Mouse (Mus musculus) forebrain, embryonic 14.5 days (tissue): ENCODE data around the gene Hacd1. TPM values are rescaled to one million over a fixed set of nuclear protein-coding genes. Genes with fewer than 3 reads are reported as not detected.
"Not testable (repeated sequence)": the region's sequence is repeated elsewhere in the genome, so short reads cannot be mapped to it uniquely, and the experiment has no call there.

Experiments used
- ATAC-seq: fragments of 200-750 bp; cut with Nextera tagmentation; 2 replicates; pipeline ENCODE4 v1.8.0; 2017; ENCODE audit warnings: mild to moderate bottlenecking, moderate library complexity
- DNase-seq: peaks from one replicate; pipeline ENCODE4 v3.0.0-alpha.2; 2015; ENCODE audit warnings: low spot score
- H3K27ac ChIP-seq: fragments of 300-500 bp; sonication (generic); 2 replicates; pipeline ENCODE4 v1.5.1; 2014; ENCODE audit warnings: low read depth, mild to moderate bottlenecking, control low read depth, low read length, moderate library complexity
- H3K27me3 ChIP-seq: fragments of 300-500 bp; sonication (generic); replicated peaks from 2 replicates; pipeline ENCODE4 v1.6.1; 2014; ENCODE audit warnings: low read length, control low read depth, mixed read lengths; ENCODE audit not compliant: control insufficient read depth, insufficient read depth
- H3K36me3 ChIP-seq: fragments of 300-500 bp; sonication (generic); 2 replicates; pipeline ENCODE4 v1.6.1; 2014; ENCODE audit warnings: low read length, control low read depth; ENCODE audit not compliant: control insufficient read depth, insufficient read depth
- H3K4me1 ChIP-seq: fragments of 300-500 bp; sonication (generic); 2 replicates; pipeline ENCODE4 v1.6.1; 2014; ENCODE audit warnings: antibody characterized with exemption, low read length, control low read depth; ENCODE audit not compliant: control insufficient read depth, insufficient read depth
- H3K4me2 ChIP-seq: fragments of 300-500 bp; sonication (generic); 2 replicates; pipeline ENCODE4 v1.6.1; 2014; ENCODE audit warnings: mild to moderate bottlenecking, control low read depth, low read length
- H3K4me3 ChIP-seq: fragments of 300-500 bp; sonication (generic); 2 replicates; pipeline ENCODE4 v1.5.1; 2014; ENCODE audit warnings: low read depth, low read length, control low read depth
- H3K9ac ChIP-seq: fragments of 300-500 bp; sonication (generic); 2 replicates; pipeline ENCODE4 v1.6.1; 2014; ENCODE audit warnings: mild to moderate bottlenecking, low read length, control low read depth, moderate library complexity
- H3K9me3 ChIP-seq: fragments of 300-500 bp; sonication (generic); replicated peaks from 2 replicates; pipeline ENCODE4 v1.6.1; 2016; ENCODE audit warnings: low read length, control low read depth, mixed read lengths; ENCODE audit not compliant: control insufficient read depth
- WGBS: fragments of 180-500 bp; shearing (Covaris S2); extraction: QIAGEN DNeasy Blood & Tissue Kit; methylation state at CpG from one replicate; pipeline ENCODE4 v1.1.7; 2014; 5-methylcytosine and 5-hydroxymethylcytosine counted together
- polyA plus RNA-seq: library from polyadenylated mRNA; unstranded; fragments of >200 nt; fragmentation: Nextera tagmentation; extraction: Ambion mirVana; gene quantifications from 2 replicates; pipeline ENCODE4 v1.2.1, GENCODE M21; 2014

The Hacd1 gene
- 69.4 and 69.7 TPM in 2 replicates for polyA plus RNA-seq

DNA sequence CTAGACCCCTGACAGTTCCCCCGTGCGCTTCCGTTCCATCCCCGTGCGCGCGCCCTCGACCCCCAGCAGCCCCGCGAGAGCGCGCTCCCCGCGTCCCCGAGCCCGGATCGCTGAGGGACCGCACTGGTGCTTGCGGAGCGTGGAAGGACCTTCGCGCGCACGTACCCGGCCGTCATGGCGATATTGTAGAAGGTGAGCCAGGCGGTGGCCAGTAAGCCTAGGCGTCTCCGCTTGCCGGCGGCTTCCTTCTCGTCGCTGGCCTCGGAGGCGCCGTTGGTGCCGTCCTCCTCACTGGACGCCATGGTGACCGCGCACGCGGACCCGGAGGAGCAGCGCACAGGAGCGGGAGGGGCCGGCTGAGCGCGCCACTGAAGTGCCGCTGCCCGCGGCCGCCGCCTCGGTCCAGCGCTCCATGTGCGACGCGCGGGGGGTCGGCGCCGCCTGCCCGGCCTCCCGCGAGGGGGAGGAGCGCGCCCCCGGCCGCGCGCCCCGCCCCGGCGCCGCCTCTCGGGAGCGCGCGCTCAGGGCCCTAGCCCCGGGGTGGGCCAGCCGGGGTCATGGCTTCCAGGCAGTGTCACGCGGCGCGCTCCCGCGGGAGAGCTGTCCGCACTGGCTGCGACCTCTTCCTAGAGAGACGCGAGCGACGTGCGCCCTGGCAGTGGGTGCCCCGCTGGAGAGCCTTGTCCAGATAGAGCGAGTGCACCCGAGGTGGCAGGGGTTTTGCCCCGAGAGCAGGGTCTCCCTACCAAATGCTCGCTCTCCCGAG is at the start of gene Hacd1:
Hacd1 (minus strand) TSS at position 570 of the 766 bp plus-strand sequence.
- Histone ChIP-seq H3K27me3 (no peaks in the 10 kb centered on the region), H3K9me3 (no peaks in the 10 kb centered on the region), H3K27ac (peak within 1 kb of the TSS; percentile 88), H3K4me2 (peak within 1 kb of the TSS; percentile 74), H3K4me1 (peaks cover 3% of the 10 kb centered on the region; the same call in 1 of the 2 replicates), H3K9ac (peak within 1 kb of the TSS; percentile 79), H3K36me3 (no peaks in the 10 kb centered on the region), H3K4me3 (peak within 1 kb of the TSS; percentile 65)
- WGBS: 1% methylated on average over 55 of the region's 101 CpGs
- DNase-seq: peak; percentile 94
- peak; percentile 90 for ATAC-seq

- H3K9me3 ChIP-seq: no peaks in the 10 kb centered on the region
- H3K4me2 ChIP-seq: no peak overlapping the region
- H3K27me3 ChIP-seq: no peaks in the 10 kb centered on the region
- no peak overlapping the region for H3K27ac ChIP-seq
- H3K4me1 ChIP-seq: no peaks in the 10 kb centered on the region
- no peak overlapping the region for H3K9ac ChIP-seq
- no peak overlapping the region for H3K4me3 ChIP-seq
- ATAC-seq (no peak), DNase-seq (no peak)
- peaks cover 3% of the 10 kb centered on the region; the same call in 1 of the 2 replicates for H3K36me3 ChIP-seq
- 93% methylated on average over 1 of the region's 1 CpGs for WGBS
Measured at GRCm38 (mm10) chr2:14103924-14104323, 48.0 kb upstream of the Hacd1 start.

GRCm38 (mm10) chr2:14102603-14103002 is 46.7 kb upstream of the Hacd1 start:
- no peaks in the 10 kb centered on the region for H3K4me1 ChIP-seq
- H3K4me2 ChIP-seq: no peak overlapping the region
- no peak overlapping the region for H3K4me3 ChIP-seq
- ATAC-seq: no peak
- no peaks in the 10 kb centered on the region for H3K27me3 ChIP-seq
- H3K9me3 ChIP-seq: no peaks in the 10 kb centered on the region
- peaks cover 3% of the 10 kb centered on the region; the same call in 1 of the 2 replicates for H3K36me3 ChIP-seq
- DNase-seq: no peak
- H3K9ac ChIP-seq: no peak overlapping the region
- H3K27ac ChIP-seq: no peak overlapping the region
- 90% methylated on average over 2 of the region's 2 CpGs for WGBS

DNA sequence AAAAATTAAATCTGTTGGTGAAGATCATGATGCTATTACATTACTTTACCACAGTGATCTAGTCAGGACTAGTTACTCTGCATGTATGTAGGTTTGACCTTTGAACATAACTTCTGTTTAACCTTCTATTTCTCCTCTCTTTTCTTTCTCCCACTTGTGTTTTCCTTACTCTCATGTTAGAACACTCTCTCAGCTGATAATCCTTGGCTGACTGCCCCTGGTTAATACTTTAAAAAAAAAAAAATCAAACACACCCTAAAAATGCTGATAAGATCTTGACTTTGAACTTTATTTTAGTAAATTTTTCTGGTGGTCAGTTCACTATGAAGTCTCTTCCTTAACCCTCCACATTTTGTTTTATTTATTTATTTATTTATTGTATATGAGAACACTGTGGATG is 44.6 kb upstream of the Hacd1 start:
- Histone ChIP-seq H3K36me3 (peaks cover 3% of the 10 kb centered on the region; the same call in 1 of the 2 replicates), H3K4me1 (no peaks in the 10 kb centered on the region), H3K27ac (no peak overlapping the region), H3K27me3 (no peaks in the 10 kb centered on the region), H3K9me3 (no peaks in the 10 kb centered on the region), H3K4me3 (no peak overlapping the region), H3K4me2 (no peak overlapping the region), H3K9ac (no peak overlapping the region)
- ATAC-seq (no peak), DNase-seq (no peak)

GRCm38 (mm10) chr2:14078527-14078926 is 22.6 kb upstream of the Hacd1 start:
- H3K27me3 ChIP-seq, H3K9ac ChIP-seq, DNase-seq, H3K27ac ChIP-seq, H3K4me2 ChIP-seq, H3K9me3 ChIP-seq, H3K36me3 ChIP-seq, ATAC-seq, H3K4me3 ChIP-seq: not testable (repeated sequence)
- WGBS: 98% methylated on average over 8 of the region's 9 CpGs
- H3K4me1 ChIP-seq: peaks cover 17% of the 10 kb centered on the region

GRCm38 (mm10) chr2:14074221-14074901 is 18.4 kb upstream of the Hacd1 start:
- Histone ChIP-seq H3K9me3 (no peaks in the 10 kb centered on the region), H3K4me3 (peak overlapping the region; percentile 74), H3K4me1 (peaks cover 21% of the 10 kb centered on the region), H3K27ac (peak overlapping the region; percentile 92), H3K9ac (peak overlapping the region; percentile 90), H3K36me3 (no peaks in the 10 kb centered on the region), H3K4me2 (peak overlapping the region; percentile 52), H3K27me3 (no peaks in the 10 kb centered on the region)
- ATAC-seq: peak; percentile 40; the same call in 1 of the 2 replicates
- under 1% methylated on average over 35 of the region's 38 CpGs for WGBS
- peak; percentile 69 for DNase-seq

DNA sequence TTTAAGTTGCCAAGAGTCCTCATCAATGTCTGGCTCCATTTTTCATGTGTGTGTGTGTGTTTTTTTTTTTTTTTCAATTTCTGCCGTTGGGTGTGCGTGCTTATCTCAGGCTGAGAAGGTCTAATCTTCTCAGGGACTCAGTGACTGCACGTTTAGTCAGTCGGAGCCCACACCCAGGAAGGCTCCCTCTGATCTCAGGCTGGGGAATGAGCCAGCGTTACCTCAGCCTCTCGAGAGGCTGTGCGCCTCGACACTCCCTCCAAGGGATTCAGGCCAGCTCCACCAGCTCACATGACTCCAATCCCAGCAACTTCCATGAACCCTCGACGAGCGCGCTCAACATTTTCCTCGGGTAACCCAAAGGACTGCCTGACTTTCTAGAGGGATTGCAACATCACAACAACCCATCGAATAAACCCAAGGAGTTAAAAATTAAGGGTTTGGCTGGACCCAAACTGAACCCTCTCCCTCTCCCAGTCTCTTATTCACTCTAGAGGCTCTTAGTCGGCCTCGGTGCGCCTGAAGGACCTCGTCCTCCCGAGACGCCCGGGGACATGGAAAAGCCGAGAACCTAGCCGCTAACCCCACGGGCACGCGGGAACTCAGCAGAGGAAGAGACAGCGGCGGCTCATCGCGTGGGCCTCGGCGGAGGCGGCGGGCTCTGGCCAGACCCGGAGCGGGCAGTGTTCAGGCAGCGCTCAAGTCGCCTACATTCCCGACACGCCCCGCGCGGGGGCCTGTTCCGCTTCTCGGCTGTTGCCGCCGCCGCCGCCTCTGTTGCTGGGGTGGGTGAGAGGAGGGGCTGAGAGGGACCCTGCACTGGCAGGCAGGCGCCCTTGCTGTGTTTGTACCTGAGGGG is 17.7 kb upstream of the Hacd1 start, which contains the start of gene Stam:
Stam (plus strand) TSS at position 737 of the 859 bp plus-strand sequence.
- ATAC-seq: peak; percentile 98
- H3K27ac ChIP-seq: peak within 1 kb of the TSS; percentile 92

GRCm38 (mm10) chr2:14073008-14073361 is 17.1 kb upstream of the Hacd1 start:
- Histone ChIP-seq H3K27me3 (no peaks in the 10 kb centered on the region), H3K9me3 (no peaks in the 10 kb centered on the region), H3K36me3 (no peaks in the 10 kb centered on the region), H3K27ac (peak overlapping the region; percentile 92), H3K4me2 (peak overlapping the region; percentile 52), H3K4me3 (peak overlapping the region; percentile 74), H3K9ac (peak overlapping the region; percentile 90), H3K4me1 (peaks cover 21% of the 10 kb centered on the region)
- ATAC-seq (no peak), DNase-seq (no peak)
- WGBS: 21% methylated on average over 8 of the region's 8 CpGs

More for the DNA sequence above, 17.7 kb upstream of the Hacd1 start, which contains the start of gene Stam:
- H3K4me2 ChIP-seq: peak within 1 kb of the TSS; percentile 52
- no peaks in the 10 kb centered on the region for H3K27me3 ChIP-seq
- H3K4me3 ChIP-seq: peak within 1 kb of the TSS; percentile 74
- H3K4me1 ChIP-seq: peaks cover 21% of the 10 kb centered on the region
- DNase-seq: peak; percentile 94
- under 1% methylated on average over 46 of the region's 50 CpGs for WGBS
- no peaks in the 10 kb centered on the region for H3K9me3 ChIP-seq
- H3K36me3 ChIP-seq: no peaks in the 10 kb centered on the region
- H3K9ac ChIP-seq: peak within 1 kb of the TSS; percentile 90
